18 mouse cellular contexts compared by ENCODE assay signal in genomic region chr9:80070026-80070425, GRCm38 (mm10). TPM values are rescaled to one million over a fixed set of nuclear protein-coding genes. Genes with fewer than 3 reads are reported as not detected.
DNase-seq lines count a peak whose midpoint lies in the region; ATAC-seq lines count a peak whose summit lies in the region.
"Had no signal": no experiment of that assay in that cellular context is flagged by ENCODE, and none has a peak within 500 bp of the region (broad histone marks: within the 10 kb centered on the region; RNA-seq: fewer than 3 reads in every experiment).

No protein-coding gene starts in this region.

- ATAC-seq in kidney, embryonic 16.5 days (ENCODE audit: low FRiP score, low TSS enrichment): no peak
- ATAC-seq in activated CD4-positive, CD25-positive, alpha-beta regulatory T cell, adult 4 months: peak; percentile 42
- ATAC-seq in megakaryocyte-erythroid progenitor cell, adult 5-6 weeks (replicated peaks; ENCODE audit: low FRiP score, low TSS enrichment, poor library complexity, severe bottlenecking): peak; percentile 8; the same call in 1 of the 2 replicates

- no peaks in the 10 kb centered on the region for H3K36me3 ChIP-seq in kidney, embryonic 16.5 days (ENCODE audit: insufficient read depth, low read length)
- H3K36me3 ChIP-seq: hindbrain, embryonic 10.5 days; limb, embryonic 15.5 days; neural tube, embryonic 12.5 days had no signal

- H3K27me3 ChIP-seq in kidney, embryonic 16.5 days (ENCODE audit: insufficient read depth, low read length): no peaks in the 10 kb centered on the region
- H3K27me3 ChIP-seq: limb, embryonic 15.5 days; neural tube, embryonic 12.5 days had no signal

- H3K4me2 ChIP-seq in kidney, embryonic 16.5 days (replicated peaks; ENCODE audit: low read depth, low read length): 0 out of 2 replicates have a peak overlapping the region, but pooled peaks have one; percentile 3
- H3K4me2 ChIP-seq: limb, embryonic 15.5 days had no signal

- H3K9me3 ChIP-seq in kidney, embryonic 16.5 days (ENCODE audit: low read length): peaks cover 2% of the 10 kb centered on the region; the same call in 1 of the 2 replicates
- H3K9me3 ChIP-seq: neural tube, embryonic 12.5 days had no signal

- H3K4me1 ChIP-seq in kidney, embryonic 16.5 days (ENCODE audit: insufficient read depth, low read length): peaks cover 48% of the 10 kb centered on the region

- DNase-seq in kidney, adult 11 months: no peak
- DNase-seq in CD4-positive, CD25-positive, alpha-beta regulatory T cell, adult 2 months (ENCODE audit: low read depth, low spot score): peak; percentile 34
- no peak for DNase-seq in adrenal gland, postnatal 4 days (ENCODE audit: low spot score in 2 of 2)
- no peak for DNase-seq in spleen, postnatal 14 days (ENCODE audit: low spot score in 2 of 2)
- DNase-seq: cerebellum, postnatal 10 days; gastrocnemius, postnatal 10 days; heart, adult 18-20 months; layer of hippocampus, postnatal 36 days; lung, postnatal 10 days; right cerebral cortex, postnatal 14 days had no signal

- H3K4me3 ChIP-seq in kidney, embryonic 16.5 days (ENCODE audit: low read length): no peak overlapping the region
- H3K4me3 ChIP-seq: hindbrain, embryonic 10.5 days; limb, embryonic 15.5 days; neural tube, embryonic 12.5 days had no signal

- 0 out of 2 replicates have a peak overlapping the region, but pooled peaks have one; percentile 8 for H3K27ac ChIP-seq in kidney, embryonic 16.5 days (ENCODE audit: low read length)
- H3K27ac ChIP-seq: forebrain, embryonic 10.5 days; hindbrain, embryonic 10.5 days; limb, embryonic 15.5 days; neural tube, embryonic 12.5 days; stomach, postnatal 0 days had no signal

- no peak overlapping the region for H3K9ac ChIP-seq in kidney, embryonic 16.5 days (replicated peaks; ENCODE audit: low read length)
- H3K9ac ChIP-seq: limb, embryonic 15.5 days; neural tube, embryonic 12.5 days had no signal

- WGBS in kidney, embryonic 16.5 days: 43% methylated on average over 3 of the region's 3 CpGs

RNA-seq across cellular contexts. Expression of gene Senp6, which starts 3.3 kb away (rescaled TPM):
- polyA plus RNA-seq in kidney, embryonic 16.5 days (2015; fragmentation: Nextera tagmentation; extraction: Ambion mirVana): 44.6 and 47.1 TPM in 2 replicates
- 10 to 100 TPM; 57.9 to 62.8 TPM for polyA plus RNA-seq in activated CD4-positive, CD25-positive, alpha-beta regulatory T cell, adult 4 months (2017; shearing (Covaris generic))
- 143 and 186 TPM in 2 replicates for total RNA-seq in megakaryocyte-erythroid progenitor cell, adult 5-6 weeks (2014; fragmentation: Nextera tagmentation)
- 169 and 190 TPM in 2 replicates for total RNA-seq in megakaryocyte-erythroid progenitor cell, adult 5-6 weeks (2017)
- 100 to 1,000 TPM; 144 to 156 TPM for total RNA-seq in adrenal gland, postnatal 4 days (2021)

RNA-seq across cellular contexts. Expression of gene Filip1, which starts 57.4 kb away (rescaled TPM):
- 5.2 and 5.7 TPM in 2 replicates for polyA plus RNA-seq in kidney, embryonic 16.5 days (2015; fragmentation: Nextera tagmentation; extraction: Ambion mirVana)
- 1 to 10 TPM in 1 of 2 experiments, under 1 TPM in 1; 0.40 to 2.0 TPM for polyA plus RNA-seq in activated CD4-positive, CD25-positive, alpha-beta regulatory T cell, adult 4 months (2017; shearing (Covaris generic))
- not detected in 2 replicates for total RNA-seq in megakaryocyte-erythroid progenitor cell, adult 5-6 weeks (2014; fragmentation: Nextera tagmentation)
- total RNA-seq in megakaryocyte-erythroid progenitor cell, adult 5-6 weeks (2017): not detected in 2 replicates
- total RNA-seq in adrenal gland, postnatal 4 days (2021): 10 to 100 TPM; 54.2 to 55.2 TPM

Comparison
In these comparisons a context has a peak if more than half of its experiments do, and no peak if none do; other contexts are left out.
1. RNA of gene Filip1, which starts 57.4 kb away (total RNA-seq): 54.2 to 55.2 TPM in adrenal gland, postnatal 4 days; not detected in megakaryocyte-erythroid progenitor cell, adult 5-6 weeks; every median in the first group is over 10 times any median in the second.